Comparison of ENCODE assay signal across 10 mouse cellular contexts in genomic region chr19:23771971-23772370, GRCm38 (mm10). TPM values are rescaled to one million over a fixed set of nuclear protein-coding genes. Genes with fewer than 3 reads are reported as not detected.
DNase-seq lines count a peak whose midpoint lies in the region; TF ChIP-seq lines count a peak whose summit lies in the region.
"Had no signal": no experiment of that assay in that cellular context is flagged by ENCODE, and none has a peak within 500 bp of the region (broad histone marks: within the 10 kb centered on the region; RNA-seq: fewer than 3 reads in every experiment).

No protein-coding gene starts in this region.

- no peaks in the 10 kb centered on the region for H3K4me1 ChIP-seq in ES-Bruce4 (ENCODE audit: control insufficient read depth, insufficient read depth, low read length)
- H3K4me1 ChIP-seq in bone marrow, adult 2 months (ENCODE audit: control insufficient read depth, insufficient read depth, low read length), result no peaks in the 10 kb centered on the region
- H3K4me1 ChIP-seq: liver, embryonic 13.5 days had no signal

- no peak overlapping the region for H3K9ac ChIP-seq in ES-Bruce4 (ENCODE audit: low read depth, poor library complexity, severe bottlenecking)
- H3K9ac ChIP-seq: liver, embryonic 13.5 days; neural tube, embryonic 12.5 days had no signal

- TF ChIP-seq EP300 in ES-Bruce4 (IDR thresholded peaks at IDR 0.05; ENCODE audit: insufficient read depth, low read depth, low read length), result no peak

- TF ChIP-seq CTCF in layer of hippocampus, adult 2 months (conservative IDR thresholded peaks at IDR 0.05), result peak; percentile 66
- TF ChIP-seq CTCF in ES-Bruce4 (IDR thresholded peaks at IDR 0.05; ENCODE audit: low read depth, low read length), result peak; percentile 80
- peak; percentile 59 for TF ChIP-seq CTCF in bone marrow, adult 2 months (IDR thresholded peaks at IDR 0.05; ENCODE audit: control insufficient read depth, insufficient read depth, low read length)

- no peaks in the 10 kb centered on the region for H3K36me3 ChIP-seq in ES-Bruce4 (ENCODE audit: control insufficient read depth, insufficient read depth, low read length, poor library complexity, severe bottlenecking)
- H3K36me3 ChIP-seq: liver, embryonic 13.5 days; neural tube, embryonic 12.5 days had no signal

- H3K27me3 ChIP-seq in ES-Bruce4 (ENCODE audit: control insufficient read depth, insufficient read depth, low read length, poor library complexity, severe bottlenecking), result no peaks in the 10 kb centered on the region
- H3K27me3 ChIP-seq: liver, embryonic 13.5 days; neural tube, embryonic 12.5 days had no signal

- H3K27ac ChIP-seq in layer of hippocampus, adult 2 months, result no peak overlapping the region
- no peak overlapping the region for H3K27ac ChIP-seq in ES-Bruce4 (ENCODE audit: insufficient read depth, low read length)
- no peak overlapping the region for H3K27ac ChIP-seq in bone marrow, adult 2 months (ENCODE audit: control insufficient read depth, insufficient read depth, low read depth, low read length, poor library complexity)
- H3K27ac ChIP-seq: liver, embryonic 13.5 days; neural tube, embryonic 12.5 days had no signal

- TF ChIP-seq POLR2A in ES-Bruce4 (IDR thresholded peaks at IDR 0.05; ENCODE audit: insufficient read depth, low read length), result no peak
- no peak for TF ChIP-seq POLR2A in bone marrow, adult 2 months (IDR thresholded peaks at IDR 0.05; ENCODE audit: borderline replicate concordance, control insufficient read depth, low read depth, low read length)

- H3K9me3 ChIP-seq in ES-Bruce4 (replicated peaks; ENCODE audit: control insufficient read depth, insufficient read depth, low read length, poor library complexity, severe bottlenecking), result no peaks in the 10 kb centered on the region
- H3K9me3 ChIP-seq: liver, embryonic 13.5 days; neural tube, embryonic 12.5 days had no signal

- WGBS in bone marrow, adult 2 months, result 70% methylated on average over 7 of the region's 7 CpGs

- DNase-seq in layer of hippocampus, adult 2 months (ENCODE audit: low spot score in 2 of 2), result no peak
- DNase-seq in layer of hippocampus, adult 11-12 months (ENCODE audit: low spot score), result no peak
- peak; percentile 4 for DNase-seq in naive thymus-derived CD4-positive, alpha-beta T cell, adult 2 months (ENCODE audit: low read depth)
- no peak for DNase-seq in left cerebral cortex, adult 18-20 months (ENCODE audit: low spot score in 2 of 2)
- DNase-seq in retina, embryonic 14.5 days (ENCODE audit: low spot score), result no peak
- DNase-seq: gastrocnemius, postnatal 14 days; liver, embryonic 13.5 days had no signal

- H3K4me3 ChIP-seq in layer of hippocampus, adult 2 months, result no peak overlapping the region
- H3K4me3 ChIP-seq in ES-Bruce4 (ENCODE audit: low read depth, low read length), result no peak overlapping the region
- no peak overlapping the region for H3K4me3 ChIP-seq in bone marrow, adult 2 months (replicated peaks; ENCODE audit: control insufficient read depth, low read depth, low read length)
- H3K4me3 ChIP-seq: liver, embryonic 13.5 days; neural tube, embryonic 12.5 days had no signal

RNA-seq across cellular contexts. Expression of gene Apba1, which starts 13.3 kb away (rescaled TPM):
- 100 to 1,000 TPM; 118 to 119 TPM for total RNA-seq in layer of hippocampus, adult 2 months (2021)
- polyA plus RNA-seq in ES-Bruce4 (2011; ENCODE audit: insufficient read depth, insufficient read length, low read depth, missing spikeins), result 0.16 and 0.50 TPM in 2 replicates
- polyA plus RNA-seq in bone marrow, adult 2 months (2011; ENCODE audit: insufficient read depth, insufficient read length, low replicate concordance, missing spikeins), result 0.40 and 1.7 TPM in 2 replicates
- 100 to 1,000 TPM; 125 to 137 TPM for total RNA-seq in left cerebral cortex, adult 18-20 months (2021)
